Mouse (Mus musculus) liver, embryonic 15.5 days (tissue): ENCODE measurements around the gene Lrrc4c. TPM values are rescaled to one million over a fixed set of nuclear protein-coding genes. Genes with fewer than 3 reads are reported as not detected.

Experiments
- ATAC-seq: fragments of 200-750 bp; cut with Nextera tagmentation; 2 replicates; pipeline ENCODE4 v1.8.0; 2017; ENCODE audit warnings: moderate number of reproducible peaks, mild to moderate bottlenecking, moderate library complexity; ENCODE audit not compliant: insufficient read depth
- H3K27ac ChIP-seq: fragments of 300-500 bp; sonication (generic); replicated peaks from 2 replicates; pipeline ENCODE4 v1.5.1; 2015; ENCODE audit warnings: mild to moderate bottlenecking, inconsistent platforms
- H3K27me3 ChIP-seq: fragments of 300-500 bp; sonication (generic); 2 replicates; pipeline ENCODE4 v1.6.1; 2015; ENCODE audit warnings: mild to moderate bottlenecking, inconsistent platforms
- H3K36me3 ChIP-seq: fragments of 300-500 bp; sonication (generic); replicated peaks from 2 replicates; pipeline ENCODE4 v1.6.1; 2015; ENCODE audit warnings: moderate library complexity, mild to moderate bottlenecking, inconsistent platforms
- H3K4me1 ChIP-seq: fragments of 300-500 bp; sonication (generic); replicated peaks from 2 replicates; pipeline ENCODE4 v1.6.1; 2015; ENCODE audit warnings: inconsistent platforms
- H3K4me2 ChIP-seq: fragments of 300-500 bp; sonication (generic); 2 replicates; pipeline ENCODE4 v1.6.1; 2015; ENCODE audit warnings: moderate library complexity, mild to moderate bottlenecking, inconsistent platforms
- H3K4me3 ChIP-seq: fragments of 300-500 bp; sonication (generic); replicated peaks from 2 replicates; pipeline ENCODE4 v1.5.1; 2015; ENCODE audit warnings: mild to moderate bottlenecking, inconsistent platforms
- H3K9ac ChIP-seq: fragments of 300-500 bp; sonication (generic); 2 replicates; pipeline ENCODE4 v1.6.1; 2015; ENCODE audit warnings: moderate library complexity, mild to moderate bottlenecking, inconsistent platforms
- H3K9me3 ChIP-seq: fragments of 300-500 bp; sonication (generic); replicated peaks from 2 replicates; pipeline ENCODE4 v1.6.1; 2016; ENCODE audit warnings: inconsistent platforms
- WGBS: fragments of 180-500 bp; shearing (Covaris S2); methylation state at CpG from one replicate; pipeline ENCODE4 v1.1.7; 2015; ENCODE audit warnings: mixed read lengths; ENCODE audit not compliant: insufficient replicate concordance; 5-methylcytosine and 5-hydroxymethylcytosine counted together
- polyA plus RNA-seq: library from polyadenylated mRNA; unstranded; fragments of >200 nt; fragmentation: Nextera tagmentation; extraction: Ambion mirVana; gene quantifications from 2 replicates; pipeline ENCODE4 v1.2.1, GENCODE M21; 2015

Gene Lrrc4c
- polyA plus RNA-seq, 1 experiment from 2014 or later: 0.09 TPM

DNA sequence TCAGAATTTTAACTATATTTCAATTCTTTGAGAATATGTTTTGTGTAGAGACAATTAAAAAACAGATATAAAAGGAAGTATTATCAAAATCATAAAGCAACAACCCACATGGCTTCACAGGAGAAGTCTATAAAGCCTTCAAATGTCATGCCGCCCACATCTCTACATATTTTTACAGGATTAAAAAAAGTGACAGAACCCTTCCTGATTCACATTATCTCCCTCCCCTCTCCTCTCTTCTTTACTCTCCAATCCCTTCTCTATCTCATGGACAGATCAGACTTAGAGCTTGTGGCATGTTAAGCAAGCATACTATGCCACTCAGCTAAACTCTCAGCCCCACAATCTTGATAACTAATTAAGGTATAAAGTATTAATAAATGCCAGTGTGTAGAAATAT lies 535.8 kb downstream of the Lrrc4c start:
- Histone ChIP-seq H3K27ac (no peak overlapping the region), H3K9ac (no peak overlapping the region), H3K36me3 (no peaks in the 10 kb centered on the region), H3K27me3 (no peaks in the 10 kb centered on the region), H3K4me1 (no peaks in the 10 kb centered on the region), H3K4me2 (no peak overlapping the region), H3K4me3 (no peak overlapping the region), H3K9me3 (no peaks in the 10 kb centered on the region)
- no peak for ATAC-seq
- 73% methylated on average over 1 of the region's 1 CpGs for WGBS

DNA sequence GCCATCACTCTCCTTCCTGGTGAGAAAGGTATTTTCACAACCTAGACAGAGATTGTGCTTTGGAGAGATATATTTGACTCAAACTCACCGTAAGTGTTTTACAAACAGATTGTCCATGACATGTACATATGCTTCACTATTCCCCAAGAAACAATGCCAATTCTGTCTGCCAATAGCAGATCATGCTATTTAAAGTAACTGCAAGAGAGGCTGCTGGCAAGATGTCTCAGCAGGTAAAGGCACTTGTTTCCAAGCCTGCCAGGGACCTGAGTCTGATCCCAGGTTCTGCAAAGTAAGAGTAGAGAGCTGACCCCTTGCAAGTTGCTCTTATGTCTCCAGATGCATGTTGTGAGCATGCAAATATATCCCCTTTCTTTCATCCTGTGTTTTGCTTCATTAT lies 558.1 kb downstream of the Lrrc4c start:
- Histone ChIP-seq H3K4me2 (no peak overlapping the region), H3K4me3 (no peak overlapping the region), H3K9me3 (no peaks in the 10 kb centered on the region), H3K27me3 (no peaks in the 10 kb centered on the region), H3K9ac (no peak overlapping the region), H3K36me3 (no peaks in the 10 kb centered on the region), H3K27ac (no peak overlapping the region), H3K4me1 (no peaks in the 10 kb centered on the region)
- WGBS: 90% methylated on average over 1 of the region's 1 CpGs
- no peak for ATAC-seq

DNA sequence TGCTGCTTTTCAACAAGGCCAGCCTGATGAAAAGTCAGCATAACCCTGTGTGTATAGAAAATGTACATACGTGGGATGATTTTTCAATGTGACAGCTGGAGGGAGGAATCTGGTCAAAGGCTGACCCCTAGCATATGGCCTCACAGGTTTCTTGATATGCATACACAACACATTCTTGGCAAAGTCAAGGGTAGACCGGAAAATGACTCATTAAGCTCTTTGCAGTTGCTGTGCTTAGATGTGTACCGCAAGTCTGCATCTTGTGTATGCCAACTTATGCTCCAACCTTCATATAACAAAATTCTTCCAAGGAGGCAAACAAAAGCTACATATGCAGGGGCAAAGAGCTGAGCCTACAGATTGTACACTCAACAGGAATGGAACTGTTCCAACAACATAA lies 631.6 kb downstream of the Lrrc4c start:
- H3K4me2 ChIP-seq: no peak overlapping the region
- no peak overlapping the region for H3K9ac ChIP-seq
- H3K9me3 ChIP-seq: no peaks in the 10 kb centered on the region
- no peak overlapping the region for H3K27ac ChIP-seq
- no peaks in the 10 kb centered on the region for H3K27me3 ChIP-seq
- H3K36me3 ChIP-seq: no peaks in the 10 kb centered on the region
- ATAC-seq: no peak
- no peaks in the 10 kb centered on the region for H3K4me1 ChIP-seq
- WGBS: 70% methylated on average over 3 of the region's 3 CpGs
- H3K4me3 ChIP-seq: no peak overlapping the region

DNA sequence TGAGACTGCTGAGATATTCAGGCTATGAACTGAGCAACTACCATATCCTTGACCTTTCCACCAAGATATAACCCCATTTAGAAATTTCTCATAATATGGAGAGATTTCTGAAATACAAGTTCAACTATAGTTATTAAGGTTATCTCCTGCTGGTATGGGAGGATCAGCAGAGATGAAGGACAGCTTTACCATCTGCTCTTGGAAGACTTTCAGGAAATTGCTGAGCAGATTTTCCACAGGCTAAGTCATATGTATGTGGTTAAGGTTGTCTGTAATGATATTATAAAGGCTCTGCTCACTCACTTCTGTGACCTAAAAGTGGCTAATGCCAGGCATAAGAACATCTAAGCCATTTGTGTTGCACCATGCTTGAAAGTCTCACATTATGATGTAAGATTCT lies 681.6 kb downstream of the Lrrc4c start:
- H3K9me3 ChIP-seq: no peaks in the 10 kb centered on the region
- H3K4me3 ChIP-seq: no peak overlapping the region
- no peaks in the 10 kb centered on the region for H3K4me1 ChIP-seq
- no peaks in the 10 kb centered on the region for H3K27me3 ChIP-seq
- no peak overlapping the region for H3K9ac ChIP-seq
- no peak for ATAC-seq
- no peak overlapping the region for H3K27ac ChIP-seq
- no peak overlapping the region for H3K4me2 ChIP-seq
- H3K36me3 ChIP-seq: no peaks in the 10 kb centered on the region

DNA sequence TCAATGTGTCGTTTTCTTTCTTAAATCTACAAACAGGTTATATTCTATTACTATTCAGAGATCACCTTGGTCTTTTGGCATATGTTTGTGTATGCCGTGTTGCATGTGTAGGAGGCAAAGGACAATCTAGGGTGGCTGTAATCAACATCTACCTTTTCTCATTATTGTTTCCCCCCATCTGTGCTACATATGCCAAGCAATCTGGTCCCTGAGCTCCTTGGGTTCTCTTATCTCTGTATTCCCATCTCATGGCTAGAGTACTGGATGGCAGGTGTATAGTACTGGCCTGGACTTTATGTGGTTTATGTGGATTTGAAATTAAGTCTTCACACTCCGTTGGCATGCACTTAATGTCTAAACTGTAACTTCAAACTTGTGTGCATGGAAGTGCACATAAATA lies 700.4 kb downstream of the Lrrc4c start:
- no peaks in the 10 kb centered on the region for H3K9me3 ChIP-seq
- no peaks in the 10 kb centered on the region for H3K4me1 ChIP-seq
- no peaks in the 10 kb centered on the region for H3K27me3 ChIP-seq
- no peak overlapping the region for H3K9ac ChIP-seq
- H3K36me3 ChIP-seq: no peaks in the 10 kb centered on the region
- H3K27ac ChIP-seq: no peak overlapping the region
- 54% methylated on average over 3 of the region's 3 CpGs for WGBS
- no peak overlapping the region for H3K4me2 ChIP-seq
- no peak overlapping the region for H3K4me3 ChIP-seq
- no peak for ATAC-seq

DNA sequence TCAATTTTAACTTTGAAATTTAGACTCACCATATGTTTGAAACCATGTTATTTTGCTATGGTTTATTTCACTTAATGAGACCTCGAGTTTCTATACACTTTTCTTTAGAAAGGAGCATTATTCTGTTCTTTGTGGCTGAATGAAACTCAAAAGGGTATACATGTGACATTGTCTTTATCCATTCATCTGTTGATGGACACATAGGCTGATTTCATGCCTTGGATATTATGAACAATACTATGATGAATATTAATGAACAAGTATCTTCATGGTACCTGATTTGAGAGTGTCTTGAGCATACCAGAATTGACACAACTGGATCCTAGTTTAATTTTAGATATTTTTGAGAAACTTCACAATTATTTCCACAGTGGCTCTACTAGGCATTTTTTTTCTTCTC lies 709.0 kb downstream of the Lrrc4c start:
- no peaks in the 10 kb centered on the region for H3K36me3 ChIP-seq
- no peaks in the 10 kb centered on the region for H3K27me3 ChIP-seq
- no peaks in the 10 kb centered on the region for H3K9me3 ChIP-seq
- no peak for ATAC-seq
- no peak overlapping the region for H3K4me2 ChIP-seq
- WGBS: 28% methylated on average over 1 of the region's 1 CpGs
- H3K4me1 ChIP-seq: no peaks in the 10 kb centered on the region
- H3K27ac ChIP-seq: no peak overlapping the region
- no peak overlapping the region for H3K9ac ChIP-seq
- H3K4me3 ChIP-seq: no peak overlapping the region

DNA sequence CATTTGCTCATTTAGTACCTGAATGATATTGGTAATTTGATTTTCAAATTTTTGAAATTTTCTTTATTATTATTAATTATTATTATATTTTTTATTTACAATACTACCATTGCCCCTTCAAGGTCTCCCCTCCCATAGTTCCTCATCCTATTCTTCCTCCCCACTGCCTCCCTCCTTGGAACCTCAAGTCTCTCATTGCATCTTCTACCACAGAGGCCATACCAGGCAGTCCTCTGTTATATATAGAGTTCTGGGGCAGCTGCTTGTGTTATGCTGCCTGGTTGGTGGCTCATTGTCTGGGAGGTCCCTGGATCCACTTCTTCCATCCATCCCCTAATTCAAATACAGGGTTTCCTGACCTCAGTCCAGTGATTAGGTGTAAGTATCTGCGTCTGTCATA lies 709.6 kb downstream of the Lrrc4c start:
- no peaks in the 10 kb centered on the region for H3K36me3 ChIP-seq
- no peaks in the 10 kb centered on the region for H3K27me3 ChIP-seq
- 38% methylated on average over 1 of the region's 1 CpGs for WGBS
- no peak overlapping the region for H3K27ac ChIP-seq
- no peak for ATAC-seq
- H3K9me3 ChIP-seq: no peaks in the 10 kb centered on the region
- H3K4me1 ChIP-seq: no peaks in the 10 kb centered on the region
- H3K4me3 ChIP-seq: no peak overlapping the region
- H3K4me2 ChIP-seq: no peak overlapping the region
- no peak overlapping the region for H3K9ac ChIP-seq

DNA sequence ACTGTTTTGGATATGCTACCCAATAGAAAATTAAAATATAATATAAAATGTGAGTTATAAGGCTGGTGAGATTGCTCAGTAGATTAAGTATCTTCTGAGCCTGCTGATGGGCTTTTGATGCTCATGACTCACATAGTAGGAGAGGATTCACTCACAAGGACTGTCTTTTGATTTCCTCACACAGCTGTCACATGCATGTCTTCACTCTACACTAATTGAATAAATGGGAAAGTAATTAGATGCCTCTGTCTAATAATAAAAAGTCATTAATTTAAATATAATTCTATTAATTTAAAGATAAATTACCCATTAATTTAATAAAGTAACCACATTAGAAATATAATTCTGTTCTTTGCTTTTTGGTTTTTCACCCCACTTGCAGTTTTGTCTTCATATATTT lies 718.4 kb downstream of the Lrrc4c start:
- Histone ChIP-seq H3K9ac (no peak overlapping the region), H3K9me3 (no peaks in the 10 kb centered on the region), H3K4me3 (no peak overlapping the region), H3K4me2 (no peak overlapping the region), H3K4me1 (no peaks in the 10 kb centered on the region), H3K36me3 (no peaks in the 10 kb centered on the region), H3K27me3 (no peaks in the 10 kb centered on the region), H3K27ac (no peak overlapping the region)
- no peak for ATAC-seq

DNA sequence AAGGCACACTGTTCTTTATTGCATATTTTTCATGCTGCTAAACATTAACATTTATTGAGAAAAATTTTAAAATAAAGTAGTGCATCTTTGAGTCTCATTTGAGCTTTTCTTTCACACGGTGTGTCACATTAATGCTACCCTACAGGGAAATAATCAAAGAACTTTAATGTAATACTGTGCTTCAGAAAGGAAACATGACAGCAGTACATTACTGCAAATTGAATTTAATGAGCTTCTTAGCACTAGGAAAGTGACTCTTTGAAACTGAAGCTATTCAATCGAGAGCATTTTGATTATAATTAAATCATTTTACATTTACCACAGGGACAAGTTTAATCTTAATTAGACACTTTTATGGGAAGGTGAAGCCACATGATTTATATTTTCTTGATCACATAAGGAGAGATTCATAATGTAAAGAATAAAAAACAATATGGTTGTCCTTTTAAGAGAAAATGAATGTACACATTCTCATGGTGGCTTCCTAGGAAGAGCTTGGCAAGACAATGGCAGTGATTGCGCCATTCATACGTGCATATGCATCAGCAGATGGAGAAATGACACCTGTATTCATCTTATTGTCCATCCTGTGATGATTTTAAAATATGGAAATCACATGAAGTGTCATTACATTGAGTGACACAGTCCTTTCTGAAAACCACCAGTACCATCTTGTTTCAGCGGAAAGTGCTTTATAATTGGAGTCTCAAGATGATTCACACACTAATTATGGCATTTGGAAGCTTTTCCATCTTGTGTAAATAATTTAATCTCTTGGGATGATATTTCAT lies 719.2 kb downstream of the Lrrc4c start:
- 72% methylated on average over 5 of the region's 5 CpGs for WGBS

DNA sequence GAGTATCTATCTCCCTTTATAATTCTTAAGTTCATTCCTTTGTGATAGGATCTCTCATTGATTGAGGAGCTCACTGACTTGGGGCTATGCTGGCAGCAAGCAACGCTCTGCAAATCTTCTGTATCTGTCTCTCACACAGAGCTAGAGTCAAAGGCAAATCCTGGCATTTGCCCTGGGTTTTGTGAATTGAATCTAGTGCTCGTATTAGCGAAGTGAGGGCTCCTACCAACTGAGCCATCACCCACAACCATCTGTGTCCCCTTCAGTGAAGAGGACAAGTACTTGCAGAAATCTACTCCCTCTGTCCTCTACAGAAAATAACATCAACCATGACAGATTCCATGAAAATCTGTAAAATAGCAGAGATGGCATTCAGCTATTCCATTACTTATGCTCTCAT lies 726.0 kb downstream of the Lrrc4c start:
- Histone ChIP-seq H3K27me3 (no peaks in the 10 kb centered on the region), H3K27ac (no peak overlapping the region), H3K36me3 (no peaks in the 10 kb centered on the region), H3K9ac (no peak overlapping the region), H3K4me3 (no peak overlapping the region), H3K4me1 (no peaks in the 10 kb centered on the region), H3K4me2 (no peak overlapping the region), H3K9me3 (no peaks in the 10 kb centered on the region)
- WGBS: 54% methylated on average over 3 of the region's 3 CpGs
- ATAC-seq: no peak

More for the DNA sequence above, 719.2 kb downstream of the Lrrc4c start:
- H3K27me3 ChIP-seq: no peaks in the 10 kb centered on the region
- H3K4me3 ChIP-seq: no peak overlapping the region
- no peak overlapping the region for H3K27ac ChIP-seq
- H3K36me3 ChIP-seq: no peaks in the 10 kb centered on the region
- H3K9me3 ChIP-seq: no peaks in the 10 kb centered on the region
- no peaks in the 10 kb centered on the region for H3K4me1 ChIP-seq
- no peak overlapping the region for H3K9ac ChIP-seq
- no peak overlapping the region for H3K4me2 ChIP-seq
- no peak for ATAC-seq

DNA sequence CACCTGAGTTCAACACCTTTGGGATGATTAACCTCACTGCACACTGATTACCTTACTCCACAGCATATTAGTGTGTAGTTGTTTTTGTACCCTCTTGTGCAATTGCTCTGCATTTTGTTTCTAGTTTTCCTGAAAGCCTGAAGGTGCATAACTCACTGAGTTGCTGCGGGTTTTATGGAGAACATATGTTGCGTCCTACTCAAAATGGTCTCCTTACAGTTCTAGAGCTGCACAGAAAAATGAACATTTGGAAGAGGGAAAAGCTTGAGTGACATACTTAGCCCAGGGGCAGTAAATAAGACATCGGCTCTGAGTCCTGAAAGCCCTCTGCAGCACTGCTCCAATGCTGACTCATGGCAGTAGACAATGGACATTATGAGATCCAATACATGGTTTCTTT lies 727.7 kb downstream of the Lrrc4c start:
- Histone ChIP-seq H3K36me3 (no peaks in the 10 kb centered on the region), H3K4me1 (no peaks in the 10 kb centered on the region), H3K9ac (no peak overlapping the region), H3K4me2 (no peak overlapping the region), H3K27me3 (no peaks in the 10 kb centered on the region), H3K27ac (no peak overlapping the region), H3K9me3 (no peaks in the 10 kb centered on the region), H3K4me3 (no peak overlapping the region)
- no peak for ATAC-seq
- 75% methylated on average over 3 of the region's 3 CpGs for WGBS

DNA sequence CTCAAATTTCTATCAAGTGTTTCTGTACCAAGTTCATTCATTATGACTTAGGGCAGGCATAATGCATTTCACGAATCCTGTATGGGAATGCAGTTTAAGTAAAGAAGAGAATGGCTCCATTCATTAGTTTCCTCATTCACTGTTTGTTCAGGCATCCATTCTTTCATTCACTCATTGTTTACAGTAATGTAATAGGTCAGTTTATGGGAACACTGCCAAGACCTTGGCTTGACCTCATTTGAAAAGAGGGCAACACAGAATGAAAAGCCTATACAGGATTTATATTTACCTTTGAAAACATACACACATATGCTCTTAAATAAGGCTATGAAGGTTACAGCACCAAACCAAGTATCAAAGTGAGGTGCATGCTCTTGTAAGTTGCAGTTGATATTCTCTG lies 762.2 kb downstream of the Lrrc4c start:
- Histone ChIP-seq H3K9me3 (no peaks in the 10 kb centered on the region), H3K36me3 (no peaks in the 10 kb centered on the region), H3K4me2 (no peak overlapping the region), H3K27ac (no peak overlapping the region), H3K9ac (no peak overlapping the region), H3K4me1 (no peaks in the 10 kb centered on the region), H3K4me3 (no peak overlapping the region), H3K27me3 (no peaks in the 10 kb centered on the region)
- WGBS: 31% methylated on average over 1 of the region's 1 CpGs
- no peak for ATAC-seq
